ENCODE assay signal across 35 mouse cellular contexts in genomic region chr7:83985751-83986150, GRCm38 (mm10).
"Had no signal": no experiment of that assay in that cellular context is flagged by ENCODE, and none has a peak within 500 bp of the region (broad histone marks: within the 10 kb centered on the region; RNA-seq: fewer than 3 reads in every experiment).

No protein-coding gene starts in this region.

- H3K27me3 ChIP-seq: heart, embryonic 12.5 days; heart, embryonic 13.5 days; heart, embryonic 15.5 days; hindbrain, embryonic 12.5 days; hindbrain, embryonic 13.5 days; hindbrain, embryonic 15.5 days; intestine, embryonic 15.5 days; kidney, embryonic 15.5 days had no signal

- ATAC-seq: hindbrain, embryonic 16.5 days; hindbrain, postnatal 0 days; inflammation-experienced regulatory T-cells, adult 6 months; intestine, embryonic 15.5 days; intestine, embryonic 16.5 days; intestine, postnatal 0 days had no signal

- H3K4me2 ChIP-seq: heart, embryonic 11.5 days; heart, embryonic 12.5 days; heart, embryonic 13.5 days; heart, embryonic 15.5 days; hindbrain, embryonic 12.5 days; hindbrain, embryonic 13.5 days; hindbrain, embryonic 14.5 days; hindbrain, embryonic 15.5 days; intestine, embryonic 15.5 days; kidney, embryonic 15.5 days had no signal

- H3K27ac ChIP-seq: heart, embryonic 10.5 days; heart, embryonic 13.5 days; heart, embryonic 15.5 days; hindbrain, embryonic 10.5 days; hindbrain, embryonic 12.5 days; hindbrain, embryonic 13.5 days; hindbrain, embryonic 14.5 days; hindbrain, embryonic 15.5 days; hindbrain, postnatal 0 days; intestine, embryonic 15.5 days; kidney, embryonic 15.5 days; kidney, postnatal 0 days; layer of hippocampus, adult 2 months had no signal

- H3K36me3 ChIP-seq: heart, embryonic 10.5 days; heart, embryonic 12.5 days; heart, embryonic 13.5 days; heart, embryonic 15.5 days; hindbrain, embryonic 10.5 days; hindbrain, embryonic 12.5 days; hindbrain, embryonic 13.5 days; hindbrain, embryonic 15.5 days; intestine, embryonic 15.5 days; kidney, embryonic 15.5 days had no signal

- H3K4me3 ChIP-seq: heart, embryonic 10.5 days; heart, embryonic 12.5 days; heart, embryonic 13.5 days; heart, embryonic 15.5 days; hindbrain, embryonic 10.5 days; hindbrain, embryonic 12.5 days; hindbrain, embryonic 13.5 days; hindbrain, embryonic 15.5 days; intestine, embryonic 15.5 days; kidney, embryonic 15.5 days; layer of hippocampus, adult 2 months had no signal

- H3K4me1 ChIP-seq: heart, embryonic 10.5 days; heart, embryonic 12.5 days; heart, embryonic 13.5 days; heart, embryonic 15.5 days; hindbrain, embryonic 10.5 days; hindbrain, embryonic 12.5 days; hindbrain, embryonic 13.5 days; hindbrain, embryonic 15.5 days; intestine, embryonic 15.5 days; kidney, embryonic 15.5 days had no signal

- DNase-seq: heart, postnatal 10 days; heart, postnatal 14 days; heart, postnatal 36 days; heart, postnatal 4 days; kidney, adult 11 months; kidney, adult 18-20 months; kidney, adult 2 months; kidney, adult 8-10 months; kidney, adult 9 months; kidney, postnatal 10 days; kidney, postnatal 14 days; kidney, postnatal 25 days; kidney, postnatal 36 days; kidney, postnatal 4 days; layer of hippocampus, adult 9-11 months; layer of hippocampus, postnatal 36 days had no signal

- H3K9me3 ChIP-seq: heart, embryonic 10.5 days; heart, embryonic 12.5 days; heart, embryonic 13.5 days; heart, embryonic 15.5 days; hindbrain, embryonic 10.5 days; hindbrain, embryonic 12.5 days; hindbrain, embryonic 13.5 days; hindbrain, embryonic 15.5 days; intestine, embryonic 15.5 days; kidney, embryonic 15.5 days had no signal

- H3K9ac ChIP-seq: heart, embryonic 12.5 days; heart, embryonic 13.5 days; heart, embryonic 15.5 days; hindbrain, embryonic 12.5 days; hindbrain, embryonic 13.5 days; hindbrain, embryonic 14.5 days; hindbrain, embryonic 15.5 days; intestine, embryonic 15.5 days; kidney, embryonic 15.5 days had no signal
